Mouse (Mus musculus): ENCODE measurements around the gene Acsbg2. TPM values are rescaled to one million over a fixed set of nuclear protein-coding genes. Genes with fewer than 3 reads are reported as not detected.

Acsbg2 gene
- total and polyA plus RNA-seq, 2 experiments = not detected

- TF ChIP-seq POLR2A (IDR thresholded peaks at IDR 0.05; ENCODE audit: extremely low read depth, insufficient read depth, low read length) (no peak), CTCF (IDR thresholded peaks at IDR 0.05; ENCODE audit: low read depth, low read length) (peak; percentile 100)
- no peaks in the 10 kb centered on the region for H3K4me1 ChIP-seq (ENCODE audit: control insufficient read depth, insufficient read depth, low read length)
- no peak overlapping the region for H3K27ac ChIP-seq (replicated peaks; ENCODE audit: insufficient read depth, low read depth, low read length)
- no peak overlapping the region for H3K9ac ChIP-seq (ENCODE audit: low read depth, low read length)
- no peaks in the 10 kb centered on the region for H3K27me3 ChIP-seq (ENCODE audit: control insufficient read depth, insufficient read depth, low read length)
- no peaks in the 10 kb centered on the region for H3K36me3 ChIP-seq (ENCODE audit: control insufficient read depth, insufficient read depth, low read length)
- WGBS = 14% methylated on average over 9 of the region's 9 CpGs
- peak; percentile 25 for DNase-seq (ENCODE audit: extremely low read depth, low read depth, low spot score)
- H3K4me3 ChIP-seq (ENCODE audit: insufficient read depth, low read depth, low read length) = no peak overlapping the region
- no peaks in the 10 kb centered on the region for H3K79me2 ChIP-seq (ENCODE audit: control insufficient read depth, insufficient read depth, low read length)
Observed at GRCm38 (mm10) chr17:56808518-56808917, 65.7 kb downstream of the Acsbg2 start.

DNA sequence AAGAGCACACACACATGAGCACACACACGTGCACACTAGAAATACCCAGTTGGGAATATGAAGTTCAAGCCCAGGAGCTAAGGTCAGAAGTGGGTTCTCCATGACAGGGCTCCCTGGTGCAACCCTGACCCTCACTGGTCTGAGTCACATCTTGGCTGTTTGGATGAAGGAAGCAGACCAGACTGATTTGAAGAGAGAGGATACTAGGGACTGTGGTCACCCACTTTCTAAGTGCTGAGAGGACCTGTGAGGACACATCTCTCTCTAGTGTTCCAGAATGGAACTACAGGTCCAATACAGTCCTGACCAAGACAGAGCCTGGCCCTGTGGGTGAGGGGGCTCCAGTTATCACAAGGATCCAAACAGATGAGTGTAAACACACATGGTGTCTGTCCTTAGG is 68.5 kb downstream of the Acsbg2 start:
- Histone ChIP-seq H3K79me2 (ENCODE audit: control insufficient read depth, insufficient read depth, low read length) (no peaks in the 10 kb centered on the region), H3K4me3 (ENCODE audit: insufficient read depth, low read depth, low read length) (no peak overlapping the region), H3K4me1 (ENCODE audit: control insufficient read depth, insufficient read depth, low read length) (no peaks in the 10 kb centered on the region), H3K27me3 (ENCODE audit: control insufficient read depth, insufficient read depth, low read length) (no peaks in the 10 kb centered on the region), H3K27ac (replicated peaks; ENCODE audit: insufficient read depth, low read depth, low read length) (no peak overlapping the region), H3K9ac (ENCODE audit: low read depth, low read length) (no peak overlapping the region), H3K36me3 (ENCODE audit: control insufficient read depth, insufficient read depth, low read length) (no peaks in the 10 kb centered on the region)
- WGBS = 81% methylated on average over 1 of the region's 1 CpGs
- no peak for DNase-seq (ENCODE audit: extremely low read depth, low read depth, low spot score)
- TF ChIP-seq POLR2A (IDR thresholded peaks at IDR 0.05; ENCODE audit: extremely low read depth, insufficient read depth, low read length) = no peak
- no peak for TF ChIP-seq CTCF (IDR thresholded peaks at IDR 0.05; ENCODE audit: low read depth, low read length)

GRCm38 (mm10) chr17:56804952-56805351 is 69.3 kb downstream of the Acsbg2 start:
- 87% methylated on average over 5 of the region's 5 CpGs for WGBS
- Histone ChIP-seq H3K9ac (ENCODE audit: low read depth, low read length) (no peak overlapping the region), H3K4me3 (ENCODE audit: insufficient read depth, low read depth, low read length) (no peak overlapping the region), H3K4me1 (ENCODE audit: control insufficient read depth, insufficient read depth, low read length) (no peaks in the 10 kb centered on the region), H3K27me3 (ENCODE audit: control insufficient read depth, insufficient read depth, low read length) (no peaks in the 10 kb centered on the region), H3K79me2 (ENCODE audit: control insufficient read depth, insufficient read depth, low read length) (no peaks in the 10 kb centered on the region), H3K36me3 (ENCODE audit: control insufficient read depth, insufficient read depth, low read length) (no peaks in the 10 kb centered on the region), H3K27ac (replicated peaks; ENCODE audit: insufficient read depth, low read depth, low read length) (no peak overlapping the region)
- no peak for DNase-seq (ENCODE audit: extremely low read depth, low read depth, low spot score)
- no peak for TF ChIP-seq POLR2A (IDR thresholded peaks at IDR 0.05; ENCODE audit: extremely low read depth, insufficient read depth, low read length)
- TF ChIP-seq CTCF (IDR thresholded peaks at IDR 0.05; ENCODE audit: low read depth, low read length) = no peak

DNA sequence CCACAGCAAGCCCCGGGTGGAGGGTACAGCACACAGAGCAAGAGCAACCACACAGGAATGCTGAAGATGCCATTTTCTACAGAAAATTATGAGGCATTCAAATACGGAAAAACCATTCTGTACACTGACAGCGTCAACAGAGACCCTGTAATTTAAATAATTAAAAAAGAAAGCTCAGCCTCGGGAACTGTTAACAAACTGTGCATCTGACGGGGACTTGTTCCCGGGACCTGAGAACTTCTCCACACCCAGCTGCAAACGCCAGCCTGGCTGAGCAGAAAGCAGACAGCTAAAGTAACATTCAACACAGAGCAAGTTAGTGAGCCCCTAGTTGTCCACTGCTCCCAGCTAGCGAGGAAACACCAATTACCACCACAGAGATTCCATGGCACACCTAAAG is 72.2 kb downstream of the Acsbg2 start:
- H3K9ac ChIP-seq (ENCODE audit: low read depth, low read length) = no peak overlapping the region
- H3K36me3 ChIP-seq (ENCODE audit: control insufficient read depth, insufficient read depth, low read length) = no peaks in the 10 kb centered on the region
- 87% methylated on average over 8 of the region's 8 CpGs for WGBS
- no peaks in the 10 kb centered on the region for H3K27me3 ChIP-seq (ENCODE audit: control insufficient read depth, insufficient read depth, low read length)
- H3K4me3 ChIP-seq (ENCODE audit: insufficient read depth, low read depth, low read length) = no peak overlapping the region
- TF ChIP-seq POLR2A (IDR thresholded peaks at IDR 0.05; ENCODE audit: extremely low read depth, insufficient read depth, low read length) (no peak), CTCF (IDR thresholded peaks at IDR 0.05; ENCODE audit: low read depth, low read length) (no peak)
- H3K27ac ChIP-seq (replicated peaks; ENCODE audit: insufficient read depth, low read depth, low read length) = no peak overlapping the region
- DNase-seq (ENCODE audit: extremely low read depth, low read depth, low spot score) = no peak
- H3K79me2 ChIP-seq (ENCODE audit: control insufficient read depth, insufficient read depth, low read length) = no peaks in the 10 kb centered on the region
- H3K4me1 ChIP-seq (ENCODE audit: control insufficient read depth, insufficient read depth, low read length) = no peaks in the 10 kb centered on the region

DNA sequence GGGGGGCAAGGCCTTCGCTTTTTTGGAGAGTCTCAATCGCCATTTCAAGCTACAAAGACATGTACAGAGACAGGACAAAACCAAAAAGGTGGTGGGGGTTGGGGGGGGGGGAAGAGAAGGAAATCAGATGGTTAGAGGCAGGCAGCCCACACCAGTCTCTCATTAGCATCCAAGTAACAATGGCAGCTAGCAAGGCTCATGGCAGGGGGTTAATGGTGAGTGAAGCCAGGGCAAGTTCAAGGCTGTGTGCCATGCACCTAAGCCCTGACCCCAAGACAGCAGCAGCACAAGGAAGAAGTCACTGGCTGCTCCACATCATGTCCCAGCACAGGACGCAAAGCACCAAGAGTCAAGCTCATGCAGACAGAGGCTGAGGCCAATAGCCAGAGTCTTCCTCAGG is 75.0 kb downstream of the Acsbg2 start:
- DNase-seq (ENCODE audit: extremely low read depth, low read depth, low spot score) = no peak
- no peaks in the 10 kb centered on the region for H3K79me2 ChIP-seq (ENCODE audit: control insufficient read depth, insufficient read depth, low read length)
- H3K36me3 ChIP-seq (ENCODE audit: control insufficient read depth, insufficient read depth, low read length) = no peaks in the 10 kb centered on the region
- H3K27me3 ChIP-seq (ENCODE audit: control insufficient read depth, insufficient read depth, low read length) = no peaks in the 10 kb centered on the region
- H3K27ac ChIP-seq (replicated peaks; ENCODE audit: insufficient read depth, low read depth, low read length) = no peak overlapping the region
- 90% methylated on average over 3 of the region's 3 CpGs for WGBS
- no peak for TF ChIP-seq POLR2A (IDR thresholded peaks at IDR 0.05; ENCODE audit: extremely low read depth, insufficient read depth, low read length)
- TF ChIP-seq CTCF (IDR thresholded peaks at IDR 0.05; ENCODE audit: low read depth, low read length) = no peak
- H3K9ac ChIP-seq (ENCODE audit: low read depth, low read length) = no peak overlapping the region
- H3K4me1 ChIP-seq (ENCODE audit: control insufficient read depth, insufficient read depth, low read length) = no peaks in the 10 kb centered on the region
- no peak overlapping the region for H3K4me3 ChIP-seq (ENCODE audit: insufficient read depth, low read depth, low read length)

DNA sequence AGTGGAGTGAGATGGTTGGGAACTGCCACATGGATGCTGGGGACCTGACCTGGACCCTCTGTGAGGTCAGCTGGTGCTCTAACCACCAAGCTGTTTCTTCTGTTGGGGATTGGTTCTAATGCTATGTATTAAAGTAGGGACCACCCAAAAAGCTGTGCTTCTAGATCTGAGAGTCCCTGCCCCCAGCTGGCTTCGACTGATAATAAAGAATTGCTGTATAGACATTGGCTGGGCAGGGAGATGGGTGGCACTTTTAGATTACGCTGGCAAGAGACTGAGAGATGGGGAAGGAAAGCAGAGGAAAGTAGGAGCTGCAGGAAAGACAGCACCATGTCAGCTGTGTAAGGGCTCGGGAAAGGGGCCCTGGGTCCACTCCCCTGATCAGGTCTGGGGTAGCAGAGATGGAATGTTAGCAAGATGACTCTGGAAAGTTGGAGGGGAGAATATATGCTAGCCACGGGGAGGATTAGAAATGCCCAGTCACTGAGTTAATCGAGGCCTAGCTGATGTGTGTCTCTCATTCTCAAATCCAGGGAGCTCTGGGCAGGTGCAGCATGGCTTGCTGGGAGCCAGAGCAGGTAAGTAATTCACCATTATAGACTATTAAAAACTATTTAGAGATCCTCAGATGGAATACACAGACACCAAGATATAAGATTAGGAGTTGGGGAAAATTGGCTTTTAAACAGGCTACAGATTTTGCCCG is 80.5 kb downstream of the Acsbg2 start:
- Histone ChIP-seq H3K27ac (replicated peaks; ENCODE audit: insufficient read depth, low read depth, low read length) (no peak overlapping the region), H3K79me2 (ENCODE audit: control insufficient read depth, insufficient read depth, low read length) (no peaks in the 10 kb centered on the region), H3K4me1 (ENCODE audit: control insufficient read depth, insufficient read depth, low read length) (no peaks in the 10 kb centered on the region), H3K9ac (ENCODE audit: low read depth, low read length) (no peak overlapping the region), H3K4me3 (ENCODE audit: insufficient read depth, low read depth, low read length) (no peak overlapping the region), H3K27me3 (ENCODE audit: control insufficient read depth, insufficient read depth, low read length) (no peaks in the 10 kb centered on the region), H3K36me3 (ENCODE audit: control insufficient read depth, insufficient read depth, low read length) (no peaks in the 10 kb centered on the region)
- DNase-seq (ENCODE audit: extremely low read depth, low read depth, low spot score) = no peak
- 84% methylated on average over 6 of the region's 6 CpGs for WGBS
- no peak for TF ChIP-seq POLR2A (IDR thresholded peaks at IDR 0.05; ENCODE audit: extremely low read depth, insufficient read depth, low read length)
- no peak for TF ChIP-seq CTCF (IDR thresholded peaks at IDR 0.05; ENCODE audit: low read depth, low read length)

Other genes starting within 250 kb of the Acsbg2 start
- 81.0 and 89.5 TPM in 2 replicates for gene Lonp1, start 247.6 kb downstream of the Acsbg2 start, total RNA-seq (2014; rRNA removed)
- 124 and 129 TPM in 2 replicates for gene Lonp1, start 247.6 kb downstream of the Acsbg2 start, polyA plus RNA-seq (2012; rRNA removed)
- 1.0 and 1.1 TPM in 2 replicates for gene Catsperd, start 246.3 kb downstream of the Acsbg2 start, total RNA-seq (2014; rRNA removed)
- gene Catsperd, start 246.3 kb downstream of the Acsbg2 start, polyA plus RNA-seq (2012; rRNA removed) = 0.70 and 4.0 TPM in 2 replicates
- gene Ranbp3, start 201.2 kb downstream of the Acsbg2 start, total RNA-seq (2014; rRNA removed) = 14.3 and 18.6 TPM in 2 replicates
- 36.2 and 38.7 TPM in 2 replicates for gene Ranbp3, start 201.2 kb downstream of the Acsbg2 start, polyA plus RNA-seq (2012; rRNA removed)
- 110 and 146 TPM in 2 replicates for gene Ndufa11, start 156.7 kb downstream of the Acsbg2 start, total RNA-seq (2014; rRNA removed)
- gene Ndufa11, start 156.7 kb downstream of the Acsbg2 start, polyA plus RNA-seq (2012; rRNA removed) = 462 and 466 TPM in 2 replicates
- 8.9 and 10.7 TPM in 2 replicates for gene Vmac, start 156.4 kb downstream of the Acsbg2 start, total RNA-seq (2014; rRNA removed)
- 12.3 and 15.2 TPM in 2 replicates for gene Vmac, start 156.4 kb downstream of the Acsbg2 start, polyA plus RNA-seq (2012; rRNA removed)
- gene Nrtn, start 116.9 kb downstream of the Acsbg2 start, total RNA-seq (2014; rRNA removed) = 0.83 and 1.3 TPM in 2 replicates
- 1.9 and 3.6 TPM in 2 replicates for gene Nrtn, start 116.9 kb downstream of the Acsbg2 start, polyA plus RNA-seq (2012; rRNA removed)
- 7.2 and 11.9 TPM in 2 replicates for gene Dus3l, start 109.7 kb downstream of the Acsbg2 start, total RNA-seq (2014; rRNA removed)
- gene Dus3l, start 109.7 kb downstream of the Acsbg2 start, polyA plus RNA-seq (2012; rRNA removed) = 19.7 and 25.7 TPM in 2 replicates
- gene Prr22, start 104.2 kb downstream of the Acsbg2 start, total RNA-seq (2014; rRNA removed) = 0.18 TPM in 1 of 2 replicates, not detected in the other
- 0.85 and 1.5 TPM in 2 replicates for gene Prr22, start 104.2 kb downstream of the Acsbg2 start, polyA plus RNA-seq (2012; rRNA removed)
- 0.18 and 0.54 TPM in 2 replicates for gene Rfx2, start 43.4 kb downstream of the Acsbg2 start, total RNA-seq (2014; rRNA removed)
- gene Rfx2, start 43.4 kb downstream of the Acsbg2 start, polyA plus RNA-seq (2012; rRNA removed) = 0.87 and 1.0 TPM in 2 replicates
- gene 1700061G19Rik, start 1.0 kb upstream of the Acsbg2 start, total RNA-seq (2014; rRNA removed) = not detected in 2 replicates
- 0.02 TPM in 1 of 2 replicates, not detected in the other for gene 1700061G19Rik, start 1.0 kb upstream of the Acsbg2 start, polyA plus RNA-seq (2012; rRNA removed)
- gene Mllt1, start 61.0 kb upstream of the Acsbg2 start, total RNA-seq (2014; rRNA removed) = 3.0 and 4.4 TPM in 2 replicates
- 19.4 and 22.7 TPM in 2 replicates for gene Mllt1, start 61.0 kb upstream of the Acsbg2 start, polyA plus RNA-seq (2012; rRNA removed)
- not detected in 2 replicates for gene Acer1, start 107.7 kb upstream of the Acsbg2 start, total RNA-seq (2014; rRNA removed)
- not detected in 2 replicates for gene Acer1, start 107.7 kb upstream of the Acsbg2 start, polyA plus RNA-seq (2012; rRNA removed)
- gene Clpp, start 115.9 kb upstream of the Acsbg2 start, total RNA-seq (2014; rRNA removed) = 75.6 and 93.8 TPM in 2 replicates
- gene Clpp, start 115.9 kb upstream of the Acsbg2 start, polyA plus RNA-seq (2012; rRNA removed) = 174 and 184 TPM in 2 replicates
- 23.2 and 24.4 TPM in 2 replicates for gene Alkbh7, start 122.9 kb upstream of the Acsbg2 start, total RNA-seq (2014; rRNA removed)
- gene Alkbh7, start 122.9 kb upstream of the Acsbg2 start, polyA plus RNA-seq (2012; rRNA removed) = 42.0 and 51.1 TPM in 2 replicates
- gene Pspn, start 125.6 kb upstream of the Acsbg2 start, total RNA-seq (2014; rRNA removed) = not detected in 2 replicates
- not detected in 2 replicates for gene Pspn, start 125.6 kb upstream of the Acsbg2 start, polyA plus RNA-seq (2012; rRNA removed)
- 10.9 and 11.9 TPM in 2 replicates for gene Gtf2f1, start 136.8 kb upstream of the Acsbg2 start, total RNA-seq (2014; rRNA removed)
- 10.4 and 10.6 TPM in 2 replicates for gene Gtf2f1, start 136.8 kb upstream of the Acsbg2 start, polyA plus RNA-seq (2012; rRNA removed)
- not detected in 2 replicates for gene Gm17949, start 137.0 kb upstream of the Acsbg2 start, total RNA-seq (2014; rRNA removed)
- not detected in 2 replicates for gene Gm17949, start 137.0 kb upstream of the Acsbg2 start, polyA plus RNA-seq (2012; rRNA removed)
- gene Khsrp, start 157.1 kb upstream of the Acsbg2 start, total RNA-seq (2014; rRNA removed) = 7.6 and 15.6 TPM in 2 replicates
- 30.3 and 38.9 TPM in 2 replicates for gene Khsrp, start 157.1 kb upstream of the Acsbg2 start, polyA plus RNA-seq (2012; rRNA removed)
- not detected in 2 replicates for gene Slc25a41, start 167.2 kb upstream of the Acsbg2 start, total RNA-seq (2014; rRNA removed)
- not detected in 2 replicates for gene Slc25a41, start 167.2 kb upstream of the Acsbg2 start, polyA plus RNA-seq (2012; rRNA removed)
- 21.9 and 27.7 TPM in 2 replicates for gene Crb3, start 184.7 kb upstream of the Acsbg2 start, total RNA-seq (2014; rRNA removed)
- gene Crb3, start 184.7 kb upstream of the Acsbg2 start, polyA plus RNA-seq (2012; rRNA removed) = 45.6 and 57.7 TPM in 2 replicates
- gene Slc25a23, start 185.4 kb upstream of the Acsbg2 start, total RNA-seq (2014; rRNA removed) = 54.9 and 94.6 TPM in 2 replicates
- 212 and 255 TPM in 2 replicates for gene Slc25a23, start 185.4 kb upstream of the Acsbg2 start, polyA plus RNA-seq (2012; rRNA removed)
- 0.54 and 0.92 TPM in 2 replicates for gene Dennd1c, start 204.1 kb upstream of the Acsbg2 start, total RNA-seq (2014; rRNA removed)
- gene Dennd1c, start 204.1 kb upstream of the Acsbg2 start, polyA plus RNA-seq (2012; rRNA removed) = 1.2 and 1.6 TPM in 2 replicates
- 0.18 and 0.27 TPM in 2 replicates for gene Tubb4a, start 213.3 kb upstream of the Acsbg2 start, total RNA-seq (2014; rRNA removed)
- gene Tubb4a, start 213.3 kb upstream of the Acsbg2 start, polyA plus RNA-seq (2012; rRNA removed) = 0.16 and 0.24 TPM in 2 replicates
- gene Tnfsf9, start 230.9 kb upstream of the Acsbg2 start, total RNA-seq (2014; rRNA removed) = 0.18 and 0.54 TPM in 2 replicates
- gene Tnfsf9, start 230.9 kb upstream of the Acsbg2 start, polyA plus RNA-seq (2012; rRNA removed) = 0.09 and 0.15 TPM in 2 replicates

Measured in liver, adult 2 months (tissue).